Mouse (Mus musculus) hindbrain, embryonic 16.5 days (tissue): ENCODE data around the gene Gm17019. TPM values are rescaled to one million over a fixed set of nuclear protein-coding genes. Genes with fewer than 3 reads are reported as not detected.
A peak's percentile ranks its signal among the peaks of the same experiment; 100 is the strongest.
"Not testable (repeated sequence)": the region's sequence is repeated elsewhere in the genome, so short reads cannot be mapped to it uniquely, and the experiment has no call there.

Experiments used
- ATAC-seq: fragments of 200-750 bp; cut with Nextera tagmentation; 2 replicates; pipeline ENCODE4 v1.8.0; 2017; ENCODE audit warnings: moderate TSS enrichment, moderate library complexity
- H3K27ac ChIP-seq: fragments of 300-500 bp; sonication (generic); 2 replicates; pipeline ENCODE4 v1.5.1; 2014; ENCODE audit warnings: low read depth, mild to moderate bottlenecking, control low read depth, low read length, moderate library complexity
- H3K27me3 ChIP-seq: fragments of 300-500 bp; sonication (generic); replicated peaks from 2 replicates; pipeline ENCODE4 v1.6.1; 2014; ENCODE audit warnings: low read length; ENCODE audit not compliant: control insufficient read depth, insufficient read depth
- H3K36me3 ChIP-seq: fragments of 300-500 bp; sonication (generic); 2 replicates; pipeline ENCODE4 v1.6.1; 2014; ENCODE audit warnings: mild to moderate bottlenecking, low read length, moderate library complexity, mixed read lengths; ENCODE audit not compliant: control insufficient read depth, insufficient read depth
- H3K4me1 ChIP-seq: fragments of 300-500 bp; sonication (generic); 2 replicates; pipeline ENCODE4 v1.6.1; 2014; ENCODE audit warnings: low read depth, low read length; ENCODE audit not compliant: control insufficient read depth, insufficient read depth
- H3K4me2 ChIP-seq: fragments of 300-500 bp; sonication (generic); 2 replicates; pipeline ENCODE4 v1.6.1; 2014; ENCODE audit warnings: mild to moderate bottlenecking, low read length, control low read depth, moderate library complexity
- H3K4me3 ChIP-seq: fragments of 300-500 bp; sonication (generic); 2 replicates; pipeline ENCODE4 v1.5.1; 2014; ENCODE audit warnings: mild to moderate bottlenecking, low read length, control low read depth, moderate library complexity
- H3K9ac ChIP-seq: fragments of 300-500 bp; sonication (generic); 2 replicates; pipeline ENCODE4 v1.6.1; 2014; ENCODE audit warnings: low read depth, mild to moderate bottlenecking, control low read depth, low read length, moderate library complexity
- H3K9me3 ChIP-seq: fragments of 300-500 bp; sonication (generic); 2 replicates; pipeline ENCODE4 v1.6.1; 2014; ENCODE audit warnings: mild to moderate bottlenecking, low read length, moderate library complexity; ENCODE audit not compliant: control insufficient read depth
- WGBS: fragments of 180-500 bp; shearing (Covaris S2); extraction: QIAGEN DNeasy Blood & Tissue Kit; methylation state at CpG from one replicate; pipeline ENCODE4 v1.1.7; 2014; 5-methylcytosine and 5-hydroxymethylcytosine counted together
- polyA plus RNA-seq: library from polyadenylated mRNA; unstranded; fragments of >200 nt; fragmentation: Nextera tagmentation; extraction: Ambion mirVana; gene quantifications from 2 replicates; pipeline ENCODE4 v1.2.1, GENCODE M21; 2015

Gene Gm17019
- polyA plus RNA-seq, 1 experiment from 2014 or later = not detected

DNA sequence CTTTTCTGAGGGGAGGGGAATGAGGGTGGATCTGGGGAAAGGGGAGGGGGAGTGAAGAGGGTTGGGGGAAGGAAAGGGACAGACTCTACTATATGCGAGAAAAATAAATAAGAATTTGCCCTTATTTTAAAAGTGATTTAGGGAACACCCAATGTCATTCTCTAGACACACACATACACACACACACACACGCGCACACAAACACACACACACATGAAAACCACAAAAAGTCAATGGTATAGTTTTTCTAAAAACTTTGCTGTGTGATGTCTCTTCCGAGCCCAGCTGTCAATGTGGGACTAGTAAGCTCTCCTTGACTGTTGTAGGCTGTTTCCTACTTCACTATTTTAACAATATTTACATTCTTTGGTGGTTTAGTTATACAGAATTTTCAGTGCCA is 8.0 kb upstream of the Gm17019 start:
- not testable (repeated sequence) for H3K27ac ChIP-seq, H3K4me3 ChIP-seq, H3K9ac ChIP-seq, ATAC-seq, H3K4me2 ChIP-seq, H3K27me3 ChIP-seq, H3K36me3 ChIP-seq, H3K4me1 ChIP-seq
- 69% methylated on average over 3 of the region's 4 CpGs for WGBS
- peaks cover 14% of the 10 kb centered on the region for H3K9me3 ChIP-seq

- peak; percentile 79 for ATAC-seq
- not testable (repeated sequence) for H3K4me3 ChIP-seq, H3K36me3 ChIP-seq, H3K27me3 ChIP-seq, H3K4me2 ChIP-seq, H3K4me1 ChIP-seq, H3K9ac ChIP-seq, H3K27ac ChIP-seq
- WGBS = 81% methylated on average over 4 of the region's 4 CpGs
- peaks cover 14% of the 10 kb centered on the region for H3K9me3 ChIP-seq
Observed at GRCm38 (mm10) chr5:15039984-15040383, 7.2 kb upstream of the Gm17019 start.

DNA sequence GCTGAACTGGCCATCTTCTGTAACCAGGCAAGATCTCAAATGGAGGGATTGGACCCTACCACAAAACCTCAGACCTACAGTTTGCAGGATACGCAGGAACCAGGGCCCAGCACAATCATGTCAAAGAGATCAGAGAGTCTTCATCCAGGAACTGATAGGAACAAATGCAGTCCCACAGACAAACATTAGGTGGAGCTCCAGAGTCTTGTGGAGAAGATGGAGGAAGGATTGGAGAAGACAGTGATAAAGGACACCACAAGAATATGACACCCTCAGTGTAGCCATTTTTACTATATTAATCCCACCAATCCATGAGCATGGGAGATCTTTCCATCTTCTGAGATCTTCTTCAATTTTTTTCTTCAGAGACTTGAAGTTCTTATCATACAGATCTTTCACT is 8.5 kb downstream of the Gm17019 start:
- 70% methylated on average over 1 of the region's 1 CpGs for WGBS
- not testable (repeated sequence) for H3K27ac ChIP-seq, H3K4me3 ChIP-seq, H3K36me3 ChIP-seq, H3K27me3 ChIP-seq, H3K4me2 ChIP-seq, H3K9ac ChIP-seq, H3K4me1 ChIP-seq, ATAC-seq
- H3K9me3 ChIP-seq = peaks cover 15% of the 10 kb centered on the region

- H3K9ac ChIP-seq, H3K27ac ChIP-seq, H3K4me1 ChIP-seq, H3K4me3 ChIP-seq, H3K36me3 ChIP-seq, ATAC-seq, H3K27me3 ChIP-seq, H3K4me2 ChIP-seq: not testable (repeated sequence)
- H3K9me3 ChIP-seq = peaks cover 13% of the 10 kb centered on the region
- 71% methylated on average over 2 of the region's 2 CpGs for WGBS
Observed at GRCm38 (mm10) chr5:15020067-15020466, 12.7 kb downstream of the Gm17019 start.

GRCm38 (mm10) chr5:15010639-15011582 is 21.9 kb downstream of the Gm17019 start:
- not testable (repeated sequence) for H3K27ac ChIP-seq, H3K4me1 ChIP-seq, H3K4me3 ChIP-seq, H3K27me3 ChIP-seq, H3K36me3 ChIP-seq, H3K4me2 ChIP-seq, ATAC-seq, H3K9ac ChIP-seq
- peaks cover 14% of the 10 kb centered on the region for H3K9me3 ChIP-seq
- 86% methylated on average over 11 of the region's 11 CpGs for WGBS

DNA sequence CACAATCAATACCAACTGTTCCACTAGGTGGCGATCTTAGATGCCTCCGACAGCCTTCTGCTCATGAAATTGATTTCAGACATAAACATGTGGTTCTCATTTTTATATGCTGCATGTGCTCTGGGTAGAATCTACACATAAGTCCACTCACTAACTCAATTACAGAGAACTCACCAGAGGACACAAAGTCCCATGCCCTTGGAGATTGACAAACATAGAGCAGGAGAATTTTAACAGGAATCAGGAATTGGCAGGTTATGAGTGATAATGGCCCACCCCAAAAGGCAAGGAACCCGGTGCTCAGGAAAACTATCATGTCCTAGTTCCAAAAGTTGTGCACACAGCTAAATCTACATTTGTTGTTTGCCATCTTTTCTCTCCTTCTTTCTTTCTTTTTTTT is 25.9 kb downstream of the Gm17019 start:
- not testable (repeated sequence) for ATAC-seq, H3K9ac ChIP-seq, H3K4me1 ChIP-seq, H3K4me2 ChIP-seq, H3K36me3 ChIP-seq, H3K27me3 ChIP-seq, H3K4me3 ChIP-seq, H3K27ac ChIP-seq
- peaks cover 22% of the 10 kb centered on the region for H3K9me3 ChIP-seq
- WGBS = 53% methylated on average over 3 of the region's 3 CpGs

- not testable (repeated sequence) for H3K9ac ChIP-seq, H3K36me3 ChIP-seq, H3K27ac ChIP-seq, H3K4me3 ChIP-seq, H3K27me3 ChIP-seq, H3K4me1 ChIP-seq, ATAC-seq, H3K4me2 ChIP-seq
- 68% methylated on average over 3 of the region's 3 CpGs for WGBS
- H3K9me3 ChIP-seq = peaks cover 21% of the 10 kb centered on the region
Observed at GRCm38 (mm10) chr5:15006288-15006687, 26.5 kb downstream of the Gm17019 start.

- not testable (repeated sequence) for H3K4me2 ChIP-seq, H3K27me3 ChIP-seq, H3K9ac ChIP-seq, H3K4me1 ChIP-seq, H3K36me3 ChIP-seq, H3K4me3 ChIP-seq, ATAC-seq, H3K27ac ChIP-seq
- H3K9me3 ChIP-seq = peaks cover 17% of the 10 kb centered on the region
- 71% methylated on average over 2 of the region's 4 CpGs for WGBS
Observed at GRCm38 (mm10) chr5:15005584-15005983, 27.2 kb downstream of the Gm17019 start.

DNA sequence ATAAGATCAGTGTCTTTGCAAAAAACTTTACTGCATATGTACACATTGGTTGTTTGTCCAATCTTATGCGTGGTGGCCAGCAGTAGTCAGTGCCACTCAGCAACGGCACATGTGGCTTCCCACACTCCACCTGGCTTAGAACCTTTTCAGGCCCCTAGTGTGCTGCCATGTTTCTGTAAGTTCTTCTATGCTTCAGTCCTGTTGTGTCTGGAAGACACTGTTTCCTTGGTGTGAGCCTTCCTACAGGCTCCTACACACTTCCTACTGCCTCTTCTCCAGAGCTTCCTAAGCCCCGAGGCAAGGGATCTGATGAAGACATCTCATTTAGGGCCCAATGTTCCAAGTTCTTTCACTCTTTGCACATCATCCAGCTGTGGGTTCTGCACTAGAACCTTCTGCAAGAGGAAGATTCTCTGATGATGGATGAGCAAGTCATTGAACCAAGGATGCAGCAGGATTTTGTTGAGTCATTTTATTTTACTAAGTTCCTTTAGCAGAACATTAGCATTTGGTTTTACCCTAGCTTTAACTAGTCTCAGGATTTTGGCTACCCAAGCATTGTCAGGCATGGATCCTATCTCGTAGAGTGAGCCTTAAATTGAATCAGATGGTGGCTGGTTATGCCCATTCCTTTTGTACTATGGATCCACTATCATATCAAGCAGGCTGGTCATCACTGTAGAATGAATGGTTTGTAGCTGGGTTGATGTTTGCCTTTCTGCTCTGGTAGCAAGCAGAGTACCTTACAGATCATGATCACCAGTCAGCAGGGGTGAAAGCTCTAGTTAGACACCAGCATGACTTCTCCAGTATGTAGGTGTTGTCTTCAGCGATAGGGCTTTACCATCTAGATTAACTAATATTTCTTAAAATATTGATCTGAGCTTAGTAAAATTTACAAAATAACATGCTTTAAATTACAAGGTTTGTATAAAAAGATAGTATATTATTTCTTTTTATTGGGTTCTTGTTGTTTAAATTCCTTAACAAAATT is 27.9 kb downstream of the Gm17019 start:
- peak; percentile 80 for ATAC-seq
- H3K36me3 ChIP-seq = not testable (repeated sequence)

More for the DNA sequence above, 27.9 kb downstream of the Gm17019 start:
- H3K27ac ChIP-seq, H3K4me2 ChIP-seq, H3K27me3 ChIP-seq, H3K4me1 ChIP-seq, H3K4me3 ChIP-seq, H3K9ac ChIP-seq: not testable (repeated sequence)
- WGBS = 78% methylated on average over 5 of the region's 5 CpGs
- H3K9me3 ChIP-seq = peaks cover 18% of the 10 kb centered on the region
